Mouse (Mus musculus) heart, postnatal 36 days (tissue): ENCODE measurements at regions not wholly inside any gene's neighbourhood (a gene's known extent, or its start where the extent isn't known, plus 50 kb on each side); places are given as distances from the start of the nearest gene placed in this dataset.

Experiments used
- DNase-seq, 2 experiments: peaks; one replicate each; pipeline ENCODE4 v3.0.0; 2021 to 2022
- intact Hi-C: fragments of 180-260 bp; cut with DNase I; formaldehyde crosslinking; loops from one replicate; pipeline ENCODE4 v1.15.1; 2025

GRCm38 (mm10) chr12:95937705-95938104, 245.7 kb downstream of the Flrt2 start:
- no peak for DNase-seq
- intact Hi-C loops: no loop called here

- no peak for DNase-seq
- intact Hi-C loops: no loop called here
Measured at GRCm38 (mm10) chr12:95940465-95941012, 248.5 kb downstream of the Flrt2 start.

GRCm38 (mm10) chr12:95959786-95960504, 267.9 kb downstream of the Flrt2 start:
- no peak for DNase-seq
- intact Hi-C loops: no loop called here

GRCm38 (mm10) chr12:95960505-95960871, 268.5 kb downstream of the Flrt2 start:
- DNase-seq: no peak
- intact Hi-C loops: no loop called here

GRCm38 (mm10) chr12:95962817-95963216, 270.8 kb downstream of the Flrt2 start:
- DNase-seq: no peak
- intact Hi-C loops: no loop called here

GRCm38 (mm10) chr12:95988669-95989288, 296.8 kb downstream of the Flrt2 start:
- intact Hi-C loops: no loop called here
- no peak for DNase-seq

- intact Hi-C loops: no loop called here
- no peak for DNase-seq
Measured at GRCm38 (mm10) chr12:95994963-95995362, 302.9 kb downstream of the Flrt2 start.

- intact Hi-C loops: no loop called here
- DNase-seq: no peak
Measured at GRCm38 (mm10) chr12:96030180-96030579, 338.2 kb downstream of the Flrt2 start.

GRCm38 (mm10) chr12:96075365-96075764, 383.3 kb downstream of the Flrt2 start:
- DNase-seq: no peak
- intact Hi-C loops: no loop called here

- intact Hi-C loops: no loop called here
- no peak for DNase-seq
Measured at GRCm38 (mm10) chr12:96090995-96091394, 399.0 kb downstream of the Flrt2 start.

- DNase-seq: no peak
Measured at GRCm38 (mm10) chr12:96106254-96106653, 414.2 kb downstream of the Flrt2 start.

GRCm38 (mm10) chr12:96114727-96115379, 422.8 kb downstream of the Flrt2 start:
- intact Hi-C loops: no loop called here
- DNase-seq: no peak

More at GRCm38 (mm10) chr12:96106254-96106653, 414.2 kb downstream of the Flrt2 start:
- intact Hi-C loops: no loop called here

- no peak for DNase-seq
- intact Hi-C loops: no loop called here
Measured at GRCm38 (mm10) chr12:96117553-96117952, 425.5 kb downstream of the Flrt2 start.

GRCm38 (mm10) chr12:96124156-96124931, 432.3 kb downstream of the Flrt2 start:
- no peak for DNase-seq

GRCm38 (mm10) chr12:96129870-96130454, 437.9 kb downstream of the Flrt2 start:
- intact Hi-C loops: no loop called here
- DNase-seq: no peak

More at GRCm38 (mm10) chr12:96124156-96124931, 432.3 kb downstream of the Flrt2 start:
- intact Hi-C loops: no loop called here

GRCm38 (mm10) chr12:96130796-96131512, 438.9 kb downstream of the Flrt2 start:
- DNase-seq: no peak
- intact Hi-C loops: no loop called here

- DNase-seq: no peak
- intact Hi-C loops: no loop called here
Measured at GRCm38 (mm10) chr12:96134136-96134535, 442.1 kb downstream of the Flrt2 start.

- intact Hi-C loops: no loop called here
- no peak for DNase-seq
Measured at GRCm38 (mm10) chr12:96141748-96142147, 449.7 kb downstream of the Flrt2 start.

- intact Hi-C loops: no loop called here
- DNase-seq: no peak
Measured at GRCm38 (mm10) chr12:96154095-96154494, 462.1 kb downstream of the Flrt2 start.

GRCm38 (mm10) chr12:96167551-96167950, 475.5 kb downstream of the Flrt2 start:
- no peak for DNase-seq
- intact Hi-C loops: no loop called here
